Mouse (Mus musculus): ENCODE measurements around the gene Zbtb1. TPM values are rescaled to one million over a fixed set of nuclear protein-coding genes. Genes with fewer than 3 reads are reported as not detected.

The Zbtb1 gene
- total and polyA plus RNA-seq, 2 experiments from 2014 or later, result 2.0 to 3.5 TPM

GRCm38 (mm10) chr12:76336111-76336965 lies 33.7 kb upstream of the Zbtb1 start:
- Histone ChIP-seq H3K4me2 (ENCODE audit: low read depth) (no peak overlapping the region), H3K4me1 (ENCODE audit: insufficient read depth) (no peaks in the 10 kb centered on the region), H3K27me3 (ENCODE audit: insufficient read depth, low read length) (no peaks in the 10 kb centered on the region), H3K36me3 (ENCODE audit: insufficient read depth) (no peaks in the 10 kb centered on the region), H3K9ac (no peak overlapping the region), H3K9me3 (ENCODE audit: low read length) (no peaks in the 10 kb centered on the region), H3K4me3 (ENCODE audit: low read depth, low read length) (no peak overlapping the region), H3K27ac (ENCODE audit: low read depth, low read length) (no peak overlapping the region)
- DNase-seq (no peak), ATAC-seq (no peak)
- TF ChIP-seq CTCF (IDR thresholded peaks at IDR 0.05; ENCODE audit: low read depth), result no peak
- WGBS, result 78% methylated on average over 17 of the region's 17 CpGs

GRCm38 (mm10) chr12:76341080-76341479 lies 29.0 kb upstream of the Zbtb1 start:
- Histone ChIP-seq H3K36me3 (ENCODE audit: insufficient read depth) (no peaks in the 10 kb centered on the region), H3K9ac (no peak overlapping the region), H3K9me3 (ENCODE audit: low read length) (no peaks in the 10 kb centered on the region), H3K27ac (ENCODE audit: low read depth, low read length) (no peak overlapping the region), H3K4me1 (ENCODE audit: insufficient read depth) (no peaks in the 10 kb centered on the region), H3K27me3 (ENCODE audit: insufficient read depth, low read length) (no peaks in the 10 kb centered on the region), H3K4me2 (ENCODE audit: low read depth) (no peak overlapping the region), H3K4me3 (ENCODE audit: low read depth, low read length) (no peak overlapping the region)
- DNase-seq (peak; percentile 88), ATAC-seq (peak; percentile 65; the same call in 1 of the 2 replicates)
- 3% methylated on average over 4 of the region's 4 CpGs for WGBS
- peak; percentile 80 for TF ChIP-seq CTCF (IDR thresholded peaks at IDR 0.05; ENCODE audit: low read depth)

- Histone ChIP-seq H3K4me1 (ENCODE audit: insufficient read depth) (no peaks in the 10 kb centered on the region), H3K36me3 (ENCODE audit: insufficient read depth) (peaks cover 21% of the 10 kb centered on the region), H3K27ac (ENCODE audit: low read depth, low read length) (no peak overlapping the region), H3K9me3 (ENCODE audit: low read length) (no peaks in the 10 kb centered on the region), H3K27me3 (ENCODE audit: insufficient read depth, low read length) (no peaks in the 10 kb centered on the region), H3K4me3 (ENCODE audit: low read depth, low read length) (no peak overlapping the region), H3K4me2 (ENCODE audit: low read depth) (no peak overlapping the region), H3K9ac (no peak overlapping the region)
- WGBS, result 86% methylated on average over 5 of the region's 6 CpGs
- peak; percentile 32; the same call in 1 of the 2 replicates for TF ChIP-seq CTCF (IDR thresholded peaks at IDR 0.05; ENCODE audit: low read depth)
- no peak for DNase-seq
- no peak for ATAC-seq
These were observed 24.2 kb upstream of the Zbtb1 start for GRCm38 (mm10) chr12:76345759-76346455.

GRCm38 (mm10) chr12:76349680-76350220 lies 20.3 kb upstream of the Zbtb1 start:
- no peaks in the 10 kb centered on the region for H3K4me1 ChIP-seq (ENCODE audit: insufficient read depth)
- ATAC-seq, result no peak
- H3K4me2 ChIP-seq (ENCODE audit: low read depth), result no peak overlapping the region
- H3K9me3 ChIP-seq (ENCODE audit: low read length), result no peaks in the 10 kb centered on the region
- no peaks in the 10 kb centered on the region for H3K27me3 ChIP-seq (ENCODE audit: insufficient read depth, low read length)
- no peak for DNase-seq
- WGBS, result 80% methylated on average over 8 of the region's 8 CpGs
- peaks cover 26% of the 10 kb centered on the region for H3K36me3 ChIP-seq (ENCODE audit: insufficient read depth)
- no peak overlapping the region for H3K27ac ChIP-seq (ENCODE audit: low read depth, low read length)
- no peak for TF ChIP-seq CTCF (IDR thresholded peaks at IDR 0.05; ENCODE audit: low read depth)
- no peak overlapping the region for H3K9ac ChIP-seq
- no peak overlapping the region for H3K4me3 ChIP-seq (ENCODE audit: low read depth, low read length)

- no peaks in the 10 kb centered on the region; the same call in 1 of the 2 replicates for H3K36me3 ChIP-seq (ENCODE audit: insufficient read depth)
- H3K27ac ChIP-seq (ENCODE audit: low read depth, low read length), result no peak overlapping the region
- no peak overlapping the region for H3K9ac ChIP-seq
- no peak overlapping the region for H3K4me3 ChIP-seq (ENCODE audit: low read depth, low read length)
- 9% methylated on average over 1 of the region's 1 CpGs for WGBS
- H3K9me3 ChIP-seq (ENCODE audit: low read length), result no peaks in the 10 kb centered on the region
- H3K27me3 ChIP-seq (ENCODE audit: insufficient read depth, low read length), result no peaks in the 10 kb centered on the region
- no peaks in the 10 kb centered on the region for H3K4me1 ChIP-seq (ENCODE audit: insufficient read depth)
- ATAC-seq (no peak), DNase-seq (no peak)
- TF ChIP-seq CTCF (IDR thresholded peaks at IDR 0.05; ENCODE audit: low read depth), result no peak
- no peak overlapping the region for H3K4me2 ChIP-seq (ENCODE audit: low read depth)
These were observed 9.2 kb upstream of the Zbtb1 start for GRCm38 (mm10) chr12:76360868-76361267.

GRCm38 (mm10) chr12:76361405-76362302 lies 8.4 kb upstream of the Zbtb1 start:
- no peak overlapping the region for H3K4me3 ChIP-seq (ENCODE audit: low read depth, low read length)
- no peak overlapping the region for H3K9ac ChIP-seq
- H3K4me2 ChIP-seq (ENCODE audit: low read depth), result no peak overlapping the region
- no peak for TF ChIP-seq CTCF (IDR thresholded peaks at IDR 0.05; ENCODE audit: low read depth)
- no peak overlapping the region for H3K27ac ChIP-seq (ENCODE audit: low read depth, low read length)
- no peaks in the 10 kb centered on the region for H3K27me3 ChIP-seq (ENCODE audit: insufficient read depth, low read length)
- DNase-seq (no peak), ATAC-seq (no peak)
- 60% methylated on average over 9 of the region's 9 CpGs for WGBS
- H3K4me1 ChIP-seq (ENCODE audit: insufficient read depth), result no peaks in the 10 kb centered on the region
- no peaks in the 10 kb centered on the region for H3K9me3 ChIP-seq (ENCODE audit: low read length)
- no peaks in the 10 kb centered on the region; the same call in 1 of the 2 replicates for H3K36me3 ChIP-seq (ENCODE audit: insufficient read depth)

Data from forebrain, postnatal 0 days (tissue).